Mouse (Mus musculus) liver, adult 2 months (tissue): ENCODE data around the gene Iqcb1. TPM values are rescaled to one million over a fixed set of nuclear protein-coding genes. Genes with fewer than 3 reads are reported as not detected.
A peak's percentile ranks its signal among the peaks of the same experiment; 100 is the strongest.

Experiments
- DNase-seq: peaks from one replicate; pipeline ENCODE4 v3.0.0-alpha.2; 2011; ENCODE audit warnings: low read depth, low spot score; ENCODE audit errors: extremely low read depth
- H3K27ac ChIP-seq: fragments of 200-500 bp; replicated peaks from 2 replicates; pipeline ENCODE4 v1.5.1; 2012; ENCODE audit warnings: low read depth, mild to moderate bottlenecking, control low read depth, inconsistent platforms, low read length; ENCODE audit not compliant: insufficient read depth
- H3K27me3 ChIP-seq: fragments of 200-500 bp; 2 replicates; pipeline ENCODE4 v1.6.1; 2012; ENCODE audit warnings: mild to moderate bottlenecking, moderate library complexity, low read length, inconsistent platforms; ENCODE audit not compliant: control insufficient read depth, insufficient read depth
- H3K36me3 ChIP-seq: fragments of 200-500 bp; 2 replicates; pipeline ENCODE4 v1.6.1; 2012; ENCODE audit warnings: low read length, inconsistent platforms; ENCODE audit not compliant: control insufficient read depth, insufficient read depth
- H3K4me1 ChIP-seq: fragments of 200-500 bp; 2 replicates; pipeline ENCODE4 v1.6.1; 2011; ENCODE audit warnings: low read length; ENCODE audit not compliant: control insufficient read depth, insufficient read depth
- H3K4me3 ChIP-seq: fragments of 200-500 bp; 2 replicates; pipeline ENCODE4 v1.5.1; 2011; ENCODE audit warnings: low read depth, mild to moderate bottlenecking, control low read depth, low read length, moderate library complexity; ENCODE audit not compliant: insufficient read depth
- H3K79me2 ChIP-seq: fragments of 200-500 bp; 2 replicates; pipeline ENCODE4 v1.6.1; 2012; ENCODE audit warnings: inconsistent platforms, mild to moderate bottlenecking, low read length, moderate library complexity; ENCODE audit not compliant: control insufficient read depth, insufficient read depth
- H3K9ac ChIP-seq: fragments of 200-500 bp; 2 replicates; pipeline ENCODE4 v1.6.1; 2012; ENCODE audit warnings: low read depth, mild to moderate bottlenecking, control low read depth, inconsistent platforms, low read length
- CTCF ChIP-seq: fragments of 200-500 bp; IDR thresholded peaks from 2 replicates; pipeline ENCODE4 v1.5.1; 2011; ENCODE audit warnings: low read depth, low read length, control low read depth
- POLR2A ChIP-seq: fragments of 200-500 bp; IDR thresholded peaks from 2 replicates; pipeline ENCODE4 v1.6.1; 2011; ENCODE audit warnings: low read length, control low read depth; ENCODE audit not compliant: insufficient read depth; ENCODE audit errors: extremely low read depth
- WGBS: fragments of 180-500 bp; shearing (Covaris S2); methylation state at CpG from one replicate; pipeline ENCODE4 v1.1.7; 2018; 5-methylcytosine and 5-hydroxymethylcytosine counted together
- polyA plus RNA-seq: library from polyadenylated mRNA; depleted of rRNA; stranded (reverse); fragments of >200 nt; gene quantifications from 2 replicates; pipeline ENCODE4 v1.2.3, GENCODE M21; 2012
- total RNA-seq: library from RNA; depleted of rRNA; stranded (reverse); fragments of >200 nt; gene quantifications from 2 replicates; pipeline ENCODE4 v1.2.3, GENCODE M21; 2014

Iqcb1 gene
- total and polyA plus RNA-seq, 2 experiments: 1.4 to 6.3 TPM

DNA sequence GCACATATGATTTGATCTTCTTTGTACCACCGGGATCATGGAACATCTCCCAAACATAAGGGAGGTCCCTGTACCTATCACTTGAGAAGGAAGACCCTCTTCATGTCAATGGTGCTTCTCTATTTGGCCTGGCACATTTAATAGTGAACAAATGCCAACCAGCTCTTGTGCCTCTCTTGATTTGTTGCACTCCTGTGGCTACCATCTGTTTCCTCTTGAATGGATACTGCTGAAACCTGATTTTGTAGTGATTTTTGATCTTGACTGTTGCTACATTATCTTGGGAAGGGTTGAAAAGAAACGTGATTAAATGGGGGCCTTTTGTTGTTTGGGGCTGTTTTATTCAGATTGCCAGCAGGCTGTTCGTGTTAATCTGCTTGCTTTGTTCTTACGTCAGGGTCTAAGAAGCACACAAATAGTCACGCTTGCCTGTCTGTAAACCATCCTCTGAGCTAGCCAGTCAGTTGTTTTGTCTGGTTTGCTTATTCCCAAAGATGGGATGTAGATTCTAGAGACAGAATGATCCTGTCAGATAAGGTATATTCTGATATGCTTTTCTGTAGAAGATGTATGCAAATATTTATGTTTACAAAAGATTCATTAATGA, 54.7 kb downstream of the Iqcb1 start:
- Histone ChIP-seq H3K27me3 (no peaks in the 10 kb centered on the region), H3K79me2 (peaks cover 10% of the 10 kb centered on the region; the same call in 1 of the 2 replicates), H3K27ac (no peak overlapping the region), H3K9ac (no peak overlapping the region), H3K4me3 (no peak overlapping the region), H3K4me1 (no peaks in the 10 kb centered on the region), H3K36me3 (peaks cover 21% of the 10 kb centered on the region; the same call in 1 of the 2 replicates)
- no peak for TF ChIP-seq POLR2A
- 81% methylated on average over 5 of the region's 5 CpGs for WGBS
- no peak for DNase-seq

DNA sequence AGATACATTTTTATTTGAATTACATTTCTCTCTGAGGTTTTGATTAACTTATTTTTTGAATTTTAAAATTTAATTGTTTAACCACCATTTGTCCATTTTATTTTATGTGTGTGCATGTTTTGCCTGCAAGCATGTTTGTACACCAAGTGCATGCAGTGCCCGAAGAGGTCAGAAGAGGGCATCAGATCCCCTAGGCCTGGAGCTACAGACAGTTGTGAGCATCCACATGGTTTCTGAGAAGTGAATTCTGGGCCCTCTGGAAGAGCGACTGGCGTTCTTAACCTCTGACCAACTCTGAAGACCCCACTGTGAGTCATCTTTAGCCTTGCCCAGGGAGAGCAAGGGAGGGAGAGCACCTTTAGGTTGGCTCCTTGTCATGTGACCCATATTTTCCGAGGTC, 56.7 kb downstream of the Iqcb1 start:
- H3K4me3 ChIP-seq: no peak overlapping the region
- H3K4me1 ChIP-seq: no peaks in the 10 kb centered on the region
- TF ChIP-seq CTCF (peak; percentile 39), POLR2A (no peak)
- no peak overlapping the region for H3K9ac ChIP-seq
- H3K27me3 ChIP-seq: no peaks in the 10 kb centered on the region
- peaks cover 8% of the 10 kb centered on the region; the same call in 1 of the 2 replicates for H3K79me2 ChIP-seq
- H3K27ac ChIP-seq: no peak overlapping the region
- peaks cover 30% of the 10 kb centered on the region; the same call in 1 of the 2 replicates for H3K36me3 ChIP-seq
- WGBS: 94% methylated on average over 4 of the region's 4 CpGs
- DNase-seq: no peak

DNA sequence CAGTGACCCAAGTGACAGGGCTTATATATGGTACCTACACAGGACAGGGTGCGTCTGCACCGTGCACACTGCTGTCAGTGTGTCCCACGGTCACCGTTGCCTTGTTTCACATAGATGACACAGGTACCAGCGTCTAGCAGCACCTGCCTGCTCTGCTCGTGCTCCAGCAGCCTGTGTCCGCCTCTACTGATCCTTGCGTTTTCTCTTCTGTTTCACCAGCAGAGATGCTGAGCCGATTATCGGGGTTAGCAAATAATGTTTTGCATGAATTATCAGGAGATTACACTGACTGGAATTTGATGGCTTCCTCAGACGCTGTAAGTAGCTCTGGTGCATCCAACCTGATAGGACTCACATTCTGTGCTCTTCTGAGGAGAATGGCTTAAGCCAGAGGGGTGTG, 57.7 kb downstream of the Iqcb1 start:
- 96% methylated on average over 11 of the region's 11 CpGs for WGBS
- H3K27me3 ChIP-seq: no peaks in the 10 kb centered on the region

DNA sequence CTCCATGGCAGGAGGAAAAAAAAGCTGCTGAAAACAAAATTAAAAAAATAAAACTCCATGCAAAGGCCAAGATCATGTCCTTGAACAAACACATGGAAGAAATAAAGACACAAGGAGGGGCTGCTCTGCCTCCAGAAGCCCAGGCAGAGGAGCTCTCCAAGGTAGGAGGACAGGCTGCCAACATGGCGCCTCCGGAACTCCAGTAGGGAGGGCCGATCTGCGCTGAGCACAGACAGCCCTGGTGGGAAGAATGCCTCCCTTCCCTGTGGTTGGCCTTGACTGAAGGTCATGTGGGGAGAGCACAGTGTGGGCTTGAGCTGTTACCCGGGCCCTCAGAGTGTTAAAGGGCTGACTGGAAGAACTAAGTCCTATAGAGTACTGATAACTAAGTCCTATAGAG, 59.4 kb downstream of the Iqcb1 start:
- no peaks in the 10 kb centered on the region for H3K27me3 ChIP-seq

More for the DNA sequence above, 57.7 kb downstream of the Iqcb1 start:
- Histone ChIP-seq H3K27ac (no peak overlapping the region), H3K9ac (no peak overlapping the region), H3K4me3 (no peak overlapping the region), H3K4me1 (no peaks in the 10 kb centered on the region), H3K36me3 (peaks cover 37% of the 10 kb centered on the region; the same call in 1 of the 2 replicates), H3K79me2 (peaks cover 3% of the 10 kb centered on the region; the same call in 1 of the 2 replicates)
- TF ChIP-seq POLR2A: no peak
- no peak for DNase-seq

DNA sequence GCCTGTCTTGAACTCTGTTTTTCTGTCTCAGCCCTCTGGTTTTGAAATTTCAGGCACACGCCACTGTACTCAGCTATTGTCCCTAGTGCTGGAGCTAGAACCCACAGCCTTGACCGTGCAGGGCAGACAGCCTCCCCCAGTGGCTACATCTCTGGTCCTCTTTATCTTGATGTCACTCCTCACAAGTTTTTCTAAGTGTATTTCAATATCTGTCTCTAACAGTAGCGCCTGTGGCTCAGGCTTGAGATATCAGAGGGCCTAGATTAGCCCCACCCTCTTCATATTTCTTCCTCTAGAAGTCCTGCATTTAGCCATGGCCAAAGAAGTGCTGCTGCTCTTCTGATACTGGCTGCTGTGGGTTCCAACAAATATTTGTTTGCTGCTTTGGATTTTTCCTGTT, 62.4 kb downstream of the Iqcb1 start:
- Histone ChIP-seq H3K4me1 (no peaks in the 10 kb centered on the region), H3K4me3 (no peak overlapping the region), H3K27ac (no peak overlapping the region), H3K27me3 (no peaks in the 10 kb centered on the region), H3K9ac (no peak overlapping the region), H3K36me3 (peaks cover 61% of the 10 kb centered on the region), H3K79me2 (no peaks in the 10 kb centered on the region)
- whole genome bisulfite sequencing: 96% methylated on average over 3 of the region's 3 CpGs
- TF ChIP-seq CTCF: no peak
- no peak for TF ChIP-seq POLR2A
- DNase-seq: no peak

More for the DNA sequence above, 59.4 kb downstream of the Iqcb1 start:
- Histone ChIP-seq H3K27ac (no peak overlapping the region), H3K4me1 (no peaks in the 10 kb centered on the region), H3K79me2 (peaks cover 3% of the 10 kb centered on the region; the same call in 1 of the 2 replicates), H3K36me3 (peaks cover 49% of the 10 kb centered on the region), H3K9ac (no peak overlapping the region), H3K4me3 (no peak overlapping the region)
- TF ChIP-seq CTCF: no peak
- TF ChIP-seq POLR2A: no peak
- no peak for DNase-seq
- 81% methylated on average over 5 of the region's 5 CpGs for WGBS

DNA sequence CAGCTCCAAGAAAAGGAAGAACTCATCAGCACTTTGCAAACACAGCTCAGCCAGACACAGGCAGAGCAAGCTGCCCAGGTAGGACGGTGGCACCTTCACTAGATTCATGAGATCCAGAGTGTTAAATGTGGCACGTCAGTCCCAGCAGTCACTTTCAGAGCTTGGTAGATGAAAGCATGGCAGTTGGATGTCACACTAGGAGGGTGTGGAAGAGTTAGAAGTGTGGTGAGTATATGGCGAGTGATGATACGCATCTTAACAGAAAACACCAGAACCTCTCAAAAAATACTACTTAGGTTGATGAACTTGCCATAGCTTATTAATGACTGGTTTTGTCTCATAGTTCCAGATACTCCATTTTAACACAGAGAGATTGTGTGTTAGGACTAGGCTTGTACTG, 63.2 kb downstream of the Iqcb1 start:
- 92% methylated on average over 4 of the region's 4 CpGs for WGBS
- H3K9ac ChIP-seq: no peak overlapping the region
- no peak for DNase-seq

More for the DNA sequence above, 63.2 kb downstream of the Iqcb1 start:
- Histone ChIP-seq H3K4me3 (no peak overlapping the region), H3K79me2 (no peaks in the 10 kb centered on the region), H3K27ac (no peak overlapping the region), H3K4me1 (no peaks in the 10 kb centered on the region), H3K36me3 (peaks cover 61% of the 10 kb centered on the region), H3K27me3 (no peaks in the 10 kb centered on the region)
- TF ChIP-seq CTCF (no peak), POLR2A (no peak)
